Mouse (Mus musculus): Measurements from ENCODE around the gene Ifna4. TPM values are rescaled to one million over a fixed set of nuclear protein-coding genes. Genes with fewer than 3 reads are reported as not detected.
"Not testable (repeated sequence)": the region's sequence is repeated elsewhere in the genome, so short reads cannot be mapped to it uniquely, and the experiment has no call there.

Gene Ifna4
- not detected in 2 replicates for polyA plus RNA-seq (2015; fragmentation: Nextera tagmentation; extraction: Ambion mirVana)

- Histone ChIP-seq H3K36me3 (replicated peaks) (no peaks in the 10 kb centered on the region), H3K9me3 (no peaks in the 10 kb centered on the region), H3K4me2 (no peak within 1 kb of the TSS), H3K27ac (no peak within 1 kb of the TSS), H3K27me3 (replicated peaks) (no peaks in the 10 kb centered on the region), H3K4me1 (no peaks in the 10 kb centered on the region), H3K9ac (no peak within 1 kb of the TSS), H3K4me3 (no peak within 1 kb of the TSS)
- ATAC-seq (replicated peaks): no peak
- WGBS: 44% methylated on average over 2 of the region's 2 CpGs
Measured at GRCm38 (mm10) chr4:88841438-88841911, at the start of gene Ifna4. TSS of gene Ifna4 (plus strand) at chr4:88841861.

- H3K4me3 ChIP-seq; H3K4me1 ChIP-seq; H3K9ac ChIP-seq; H3K4me2 ChIP-seq; H3K27ac ChIP-seq; ATAC-seq (replicated peaks); H3K27me3 ChIP-seq (replicated peaks); H3K9me3 ChIP-seq; H3K36me3 ChIP-seq (replicated peaks): not testable (repeated sequence)
- 1% methylated on average over 18 of the region's 52 CpGs for WGBS
Measured at GRCm38 (mm10) chr4:88793936-88794675, 47.6 kb upstream of the Ifna4 start, which contains the start of gene Gm13275. TSS of gene Gm13275 (plus strand) at chr4:88794487.

- H3K9me3 ChIP-seq; H3K27ac ChIP-seq; H3K4me2 ChIP-seq; H3K9ac ChIP-seq; ATAC-seq (replicated peaks); H3K4me1 ChIP-seq; H3K36me3 ChIP-seq (replicated peaks); H3K27me3 ChIP-seq (replicated peaks); H3K4me3 ChIP-seq: not testable (repeated sequence)
- no CpG with 5 or more reads among the region's 28 CpGs for WGBS
Measured at GRCm38 (mm10) chr4:88797097-88797496, 44.6 kb upstream of the Ifna4 start, which contains the start of gene Gm13279. TSS of gene Gm13279 (plus strand) at chr4:88797397.

- H3K4me1 ChIP-seq; ATAC-seq (replicated peaks); H3K9ac ChIP-seq; H3K27ac ChIP-seq; H3K27me3 ChIP-seq (replicated peaks); H3K4me3 ChIP-seq; H3K9me3 ChIP-seq; H3K36me3 ChIP-seq (replicated peaks); H3K4me2 ChIP-seq: not testable (repeated sequence)
- 15% methylated on average over 5 of the region's 7 CpGs for WGBS
Measured at GRCm38 (mm10) chr4:88799365-88799764, 42.3 kb upstream of the Ifna4 start, which contains the start of gene Gm13285. TSS of gene Gm13285 (plus strand) at chr4:88799665.

- H3K27ac ChIP-seq; H3K27me3 ChIP-seq (replicated peaks); H3K4me2 ChIP-seq; H3K9ac ChIP-seq; H3K9me3 ChIP-seq; H3K4me1 ChIP-seq; H3K36me3 ChIP-seq (replicated peaks); H3K4me3 ChIP-seq; ATAC-seq (replicated peaks): not testable (repeated sequence)
- no CpG with 5 or more reads among the region's 29 CpGs for WGBS
Measured at GRCm38 (mm10) chr4:88802954-88803353, 38.7 kb upstream of the Ifna4 start, which contains the start of gene Gm13287. TSS of gene Gm13287 (plus strand) at chr4:88803254.

- no CpG with 5 or more reads among the region's 8 CpGs for WGBS
- not testable (repeated sequence) for H3K27ac ChIP-seq; H3K27me3 ChIP-seq (replicated peaks); H3K9me3 ChIP-seq; H3K4me1 ChIP-seq; H3K9ac ChIP-seq; H3K36me3 ChIP-seq (replicated peaks); ATAC-seq (replicated peaks)
- Histone ChIP-seq H3K4me2 (peak within 1 kb of the TSS; percentile 43), H3K4me3 (peak within 1 kb of the TSS; percentile 22; the same call in 1 of the 2 replicates)
Measured at GRCm38 (mm10) chr4:88805231-88805630, 36.4 kb upstream of the Ifna4 start, which contains the start of gene Gm13288. TSS of gene Gm13288 (plus strand) at chr4:88805531.

- H3K4me1 ChIP-seq; ATAC-seq (replicated peaks); H3K27me3 ChIP-seq (replicated peaks); H3K9ac ChIP-seq; H3K27ac ChIP-seq; H3K9me3 ChIP-seq; H3K36me3 ChIP-seq (replicated peaks): not testable (repeated sequence)
- 0% methylated on average over 1 of the region's 34 CpGs for WGBS
- peak overlapping the region; percentile 43 for H3K4me2 ChIP-seq
- peak overlapping the region; percentile 22; the same call in 1 of the 2 replicates for H3K4me3 ChIP-seq
Measured at GRCm38 (mm10) chr4:88805761-88806160, 35.9 kb upstream of the Ifna4 start.

- Histone ChIP-seq H3K4me2 (no peak within 1 kb of the TSS), H3K27me3 (replicated peaks) (no peaks in the 10 kb centered on the region), H3K27ac (no peak within 1 kb of the TSS), H3K9me3 (no peaks in the 10 kb centered on the region), H3K4me3 (no peak within 1 kb of the TSS), H3K9ac (no peak within 1 kb of the TSS), H3K4me1 (no peaks in the 10 kb centered on the region), H3K36me3 (replicated peaks) (no peaks in the 10 kb centered on the region)
- ATAC-seq (replicated peaks): no peak
- whole genome bisulfite sequencing: 61% methylated on average over 3 of the region's 3 CpGs
Measured at GRCm38 (mm10) chr4:88815928-88816327, 25.7 kb upstream of the Ifna4 start, which contains the start of gene Ifna7. TSS of gene Ifna7 (plus strand) at chr4:88816228.

- Histone ChIP-seq H3K4me2 (no peak within 1 kb of the TSS), H3K4me3 (no peak within 1 kb of the TSS), H3K27ac (no peak within 1 kb of the TSS), H3K4me1 (no peaks in the 10 kb centered on the region), H3K9ac (no peak within 1 kb of the TSS), H3K27me3 (replicated peaks) (no peaks in the 10 kb centered on the region), H3K9me3 (no peaks in the 10 kb centered on the region), H3K36me3 (replicated peaks) (no peaks in the 10 kb centered on the region)
- ATAC-seq (replicated peaks): no peak
- WGBS: 70% methylated on average over 1 of the region's 1 CpGs
Measured at GRCm38 (mm10) chr4:88819659-88820058, 22.0 kb upstream of the Ifna4 start, which contains the start of gene Ifna11. TSS of gene Ifna11 (plus strand) at chr4:88819959.

GRCm38 (mm10) chr4:88822995-88823394 lies 18.7 kb upstream of the Ifna4 start:
- Histone ChIP-seq H3K4me3 (no peak overlapping the region), H3K4me1 (no peaks in the 10 kb centered on the region), H3K27me3 (replicated peaks) (no peaks in the 10 kb centered on the region), H3K9me3 (no peaks in the 10 kb centered on the region), H3K27ac (no peak overlapping the region), H3K36me3 (replicated peaks) (no peaks in the 10 kb centered on the region), H3K9ac (no peak overlapping the region), H3K4me2 (no peak overlapping the region)
- ATAC-seq (replicated peaks): no peak
- 33% methylated on average over 4 of the region's 4 CpGs for WGBS

GRCm38 (mm10) chr4:88827116-88827515 lies 14.5 kb upstream of the Ifna4 start, which contains the start of gene Ifna6:
TSS of gene Ifna6 (plus strand) at chr4:88827416.
- not testable (repeated sequence) for H3K4me1 ChIP-seq; H3K4me2 ChIP-seq; H3K9me3 ChIP-seq; ATAC-seq (replicated peaks); H3K27me3 ChIP-seq (replicated peaks); H3K9ac ChIP-seq; H3K4me3 ChIP-seq; H3K36me3 ChIP-seq (replicated peaks); H3K27ac ChIP-seq

- H3K36me3 ChIP-seq (replicated peaks): no peaks in the 10 kb centered on the region
- H3K27me3 ChIP-seq (replicated peaks): no peaks in the 10 kb centered on the region
- no peak overlapping the region for H3K9ac ChIP-seq
- H3K4me3 ChIP-seq: no peak overlapping the region
- no peak for ATAC-seq (replicated peaks)
- H3K9me3 ChIP-seq: no peaks in the 10 kb centered on the region
- no peak overlapping the region for H3K4me2 ChIP-seq
- WGBS: 24% methylated on average over 4 of the region's 4 CpGs
- no peaks in the 10 kb centered on the region for H3K4me1 ChIP-seq
- H3K27ac ChIP-seq: no peak overlapping the region
Measured at GRCm38 (mm10) chr4:88830523-88830922, 11.1 kb upstream of the Ifna4 start.

GRCm38 (mm10) chr4:88835225-88835624 lies 6.4 kb upstream of the Ifna4 start, which contains the start of gene Ifna5:
TSS of gene Ifna5 (plus strand) at chr4:88835525.
- not testable (repeated sequence) for H3K4me1 ChIP-seq; H3K27ac ChIP-seq; H3K9me3 ChIP-seq; H3K27me3 ChIP-seq (replicated peaks); H3K4me3 ChIP-seq; H3K4me2 ChIP-seq; H3K9ac ChIP-seq; H3K36me3 ChIP-seq (replicated peaks); ATAC-seq (replicated peaks)
- 67% methylated on average over 1 of the region's 1 CpGs for WGBS

All from midbrain, embryonic 15.5 days (tissue).